Mouse (Mus musculus) neural tube, embryonic 12.5 days (tissue): ENCODE measurements at regions not wholly inside any gene's neighbourhood (a gene's known extent, or its start where the extent isn't known, plus 50 kb on each side); places are given as distances from the start of the nearest gene placed in this dataset.

Experiments
- ATAC-seq: fragments of 200-750 bp; cut with Nextera tagmentation; 2 replicates; pipeline ENCODE4 v1.8.0; 2017; ENCODE audit warnings: low read depth, mild to moderate bottlenecking, moderate TSS enrichment, moderate library complexity; ENCODE audit not compliant: low FRiP score
- H3K27ac ChIP-seq: fragments of 300-500 bp; sonication (generic); 2 replicates; pipeline ENCODE4 v1.5.1; 2016
- H3K27me3 ChIP-seq: fragments of 300-500 bp; sonication (generic); replicated peaks from 2 replicates; pipeline ENCODE4 v1.6.1; 2016; ENCODE audit warnings: mild to moderate bottlenecking
- H3K36me3 ChIP-seq: fragments of 300-500 bp; sonication (generic); 2 replicates; pipeline ENCODE4 v1.6.1; 2016; ENCODE audit warnings: mild to moderate bottlenecking
- H3K4me1 ChIP-seq: fragments of 300-500 bp; sonication (generic); 2 replicates; pipeline ENCODE4 v1.6.1; 2016
- H3K4me2 ChIP-seq: fragments of 300-500 bp; sonication (generic); replicated peaks from 2 replicates; pipeline ENCODE4 v1.6.1; 2016; ENCODE audit warnings: mild to moderate bottlenecking
- H3K4me3 ChIP-seq: fragments of 300-500 bp; sonication (generic); 2 replicates; pipeline ENCODE4 v1.5.1; 2016
- H3K9ac ChIP-seq: fragments of 300-500 bp; sonication (generic); 2 replicates; pipeline ENCODE4 v1.6.1; 2016; ENCODE audit warnings: mild to moderate bottlenecking
- H3K9me3 ChIP-seq: fragments of 300-500 bp; sonication (generic); 2 replicates; pipeline ENCODE4 v1.6.1; 2016; ENCODE audit warnings: mild to moderate bottlenecking
- WGBS: fragments of 180-500 bp; shearing (Covaris S2); methylation state at CpG from one replicate; pipeline ENCODE4 v1.1.7; 2016; 5-methylcytosine and 5-hydroxymethylcytosine counted together

DNA sequence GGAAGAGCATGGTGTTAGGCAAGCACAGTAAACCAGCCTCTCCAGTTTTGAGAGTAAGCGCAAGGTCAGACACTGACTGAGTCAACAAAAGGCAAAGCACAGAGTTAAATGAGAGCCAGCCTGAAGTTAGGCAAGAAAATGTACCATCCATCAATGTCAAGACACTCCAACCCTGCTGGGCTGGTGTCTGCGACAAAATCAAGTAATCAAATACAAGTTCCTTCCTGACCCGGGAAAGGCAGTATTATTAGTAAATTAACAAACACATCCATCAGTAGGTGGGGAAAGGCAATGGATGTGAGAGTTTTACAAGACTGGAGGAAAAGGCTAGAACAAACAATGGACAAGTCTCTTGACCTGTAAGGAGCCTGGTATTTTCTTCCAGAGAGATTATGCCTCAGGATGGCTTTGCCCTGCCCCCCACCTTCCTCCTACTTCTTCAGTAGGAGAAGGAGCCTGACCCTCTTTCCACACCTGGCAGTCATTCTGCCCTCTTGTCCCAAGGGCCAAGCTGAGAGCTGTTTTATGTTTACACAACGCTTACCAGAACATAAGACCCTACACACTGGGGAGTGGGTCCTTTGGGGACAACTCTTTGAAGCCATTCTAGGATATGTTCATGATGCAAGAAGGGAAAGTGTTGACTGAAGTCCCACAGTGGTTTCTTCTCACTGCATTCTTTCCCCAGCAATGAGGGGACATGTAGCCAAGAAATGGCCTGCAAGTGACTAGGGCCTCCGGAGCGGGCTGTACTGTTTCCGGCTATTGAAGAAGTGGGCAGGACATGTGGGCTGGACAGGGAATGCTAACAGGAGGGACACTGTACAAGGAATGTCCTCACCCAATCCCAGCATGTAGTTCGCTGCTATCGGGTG, 461.7 kb upstream of the Gm10131 start:
- no peaks in the 10 kb centered on the region for H3K27me3 ChIP-seq

DNA sequence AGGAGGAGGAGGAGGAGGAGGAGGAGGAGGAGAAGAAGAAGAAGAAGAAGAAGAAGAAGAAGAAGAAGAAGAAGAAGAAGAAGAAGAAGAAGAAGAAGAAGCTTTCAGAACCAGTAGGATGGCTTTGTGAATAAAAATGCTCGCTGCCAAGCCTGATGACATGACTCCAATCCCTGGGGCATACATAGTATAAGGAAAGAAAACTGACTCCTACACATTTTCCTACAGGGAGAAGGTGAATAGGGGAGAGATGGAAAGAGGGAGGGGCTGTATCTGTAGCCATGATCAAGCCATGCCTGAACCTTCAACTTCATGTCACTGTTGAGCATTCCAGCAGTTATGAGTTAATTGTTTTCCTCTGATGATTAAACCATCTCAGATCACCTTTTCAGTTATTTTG, 460.2 kb upstream of the Gm10131 start:
- Histone ChIP-seq H3K4me3 (no peak overlapping the region), H3K4me2 (no peak overlapping the region), H3K27ac (no peak overlapping the region), H3K4me1 (no peaks in the 10 kb centered on the region; the same call in 1 of the 2 replicates), H3K36me3 (no peaks in the 10 kb centered on the region), H3K9ac (no peak overlapping the region), H3K27me3 (no peaks in the 10 kb centered on the region), H3K9me3 (no peaks in the 10 kb centered on the region)
- WGBS: 87% methylated on average over 1 of the region's 1 CpGs
- ATAC-seq: no peak

More for the DNA sequence above, 461.7 kb upstream of the Gm10131 start:
- H3K4me3 ChIP-seq: no peak overlapping the region
- no peak overlapping the region for H3K27ac ChIP-seq
- no peak overlapping the region for H3K4me2 ChIP-seq
- WGBS: 47% methylated on average over 9 of the region's 9 CpGs
- ATAC-seq: no peak
- no peaks in the 10 kb centered on the region for H3K9me3 ChIP-seq
- H3K36me3 ChIP-seq: no peaks in the 10 kb centered on the region
- H3K4me1 ChIP-seq: no peaks in the 10 kb centered on the region; the same call in 1 of the 2 replicates
- no peak overlapping the region for H3K9ac ChIP-seq

- ATAC-seq: no peak
- WGBS: 40% methylated on average over 8 of the region's 8 CpGs
Observed at GRCm38 (mm10) chr8:34562278-34562677, 450.7 kb upstream of the Gm10131 start.

DNA sequence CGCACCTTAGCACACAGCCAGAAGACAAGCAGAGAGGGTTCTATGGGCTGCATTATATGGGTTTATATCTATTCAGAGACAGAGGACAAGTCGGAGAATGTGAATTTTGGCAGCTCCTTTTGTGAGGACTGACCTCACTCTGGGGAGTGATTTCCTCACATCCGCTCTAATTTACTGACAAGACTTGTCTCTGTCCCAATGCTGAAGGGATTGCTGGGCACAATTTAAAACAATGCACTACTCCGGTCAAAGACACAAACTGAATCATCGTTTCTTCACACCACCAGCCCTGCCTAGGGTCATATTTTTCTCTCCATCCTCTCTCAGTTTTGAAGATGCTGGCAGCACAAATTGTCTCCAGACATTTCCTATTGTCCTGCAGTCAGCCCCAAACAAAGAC, 438.2 kb upstream of the Gm10131 start:
- Histone ChIP-seq H3K4me1 (peaks cover 4% of the 10 kb centered on the region; the same call in 1 of the 2 replicates), H3K9me3 (no peaks in the 10 kb centered on the region), H3K9ac (no peak overlapping the region), H3K4me2 (no peak overlapping the region), H3K27ac (no peak overlapping the region), H3K4me3 (no peak overlapping the region), H3K27me3 (no peaks in the 10 kb centered on the region), H3K36me3 (no peaks in the 10 kb centered on the region)
- WGBS: 39% methylated on average over 5 of the region's 5 CpGs
- ATAC-seq: no peak

More at GRCm38 (mm10) chr8:34562278-34562677, 450.7 kb upstream of the Gm10131 start:
- no peaks in the 10 kb centered on the region for H3K27me3 ChIP-seq
- no peaks in the 10 kb centered on the region for H3K36me3 ChIP-seq
- no peak overlapping the region for H3K4me2 ChIP-seq
- no peaks in the 10 kb centered on the region for H3K9me3 ChIP-seq
- H3K4me3 ChIP-seq: no peak overlapping the region
- H3K27ac ChIP-seq: no peak overlapping the region
- 0 out of 2 replicates have a peak, but pooled peaks cover 4% of the 10 kb centered on the region for H3K4me1 ChIP-seq
- H3K9ac ChIP-seq: no peak overlapping the region

DNA sequence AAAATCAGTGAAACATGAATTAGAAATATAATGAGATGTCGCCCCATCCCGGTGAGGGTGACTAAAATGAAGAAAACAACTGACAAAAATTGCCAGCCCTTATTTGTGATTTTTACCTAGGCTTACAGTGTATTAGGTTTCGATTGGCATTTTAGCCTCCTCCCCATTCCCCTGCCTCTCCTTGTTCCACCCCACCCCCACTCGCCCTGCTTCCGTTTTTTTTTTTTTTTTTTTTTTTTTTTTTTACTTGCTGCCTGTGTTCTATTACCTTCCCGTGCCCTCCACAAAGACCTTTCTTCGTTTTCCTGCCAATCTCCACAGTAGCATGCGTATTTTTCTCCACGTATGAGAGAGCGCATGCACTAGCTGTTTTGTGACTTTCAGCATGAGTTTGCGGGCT, 435.3 kb upstream of the Gm10131 start:
- no peak overlapping the region for H3K9ac ChIP-seq
- H3K4me2 ChIP-seq: peak overlapping the region; percentile 22; the same call in 1 of the 2 replicates
- H3K4me1 ChIP-seq: peaks cover 4% of the 10 kb centered on the region; the same call in 1 of the 2 replicates
- no peak for ATAC-seq
- no peaks in the 10 kb centered on the region for H3K9me3 ChIP-seq
- WGBS: 23% methylated on average over 11 of the region's 11 CpGs
- no peak overlapping the region for H3K4me3 ChIP-seq
- H3K36me3 ChIP-seq: no peaks in the 10 kb centered on the region
- no peak overlapping the region for H3K27ac ChIP-seq
- no peaks in the 10 kb centered on the region for H3K27me3 ChIP-seq

GRCm38 (mm10) chr8:34542361-34543038, 431.0 kb upstream of the Gm10131 start:
- Histone ChIP-seq H3K27me3 (no peaks in the 10 kb centered on the region), H3K27ac (no peak overlapping the region), H3K9ac (no peak overlapping the region), H3K4me3 (no peak overlapping the region), H3K4me1 (0 out of 2 replicates have a peak, but pooled peaks cover 4% of the 10 kb centered on the region), H3K36me3 (no peaks in the 10 kb centered on the region), H3K9me3 (no peaks in the 10 kb centered on the region), H3K4me2 (no peak overlapping the region)
- 87% methylated on average over 3 of the region's 3 CpGs for WGBS
- no peak for ATAC-seq

DNA sequence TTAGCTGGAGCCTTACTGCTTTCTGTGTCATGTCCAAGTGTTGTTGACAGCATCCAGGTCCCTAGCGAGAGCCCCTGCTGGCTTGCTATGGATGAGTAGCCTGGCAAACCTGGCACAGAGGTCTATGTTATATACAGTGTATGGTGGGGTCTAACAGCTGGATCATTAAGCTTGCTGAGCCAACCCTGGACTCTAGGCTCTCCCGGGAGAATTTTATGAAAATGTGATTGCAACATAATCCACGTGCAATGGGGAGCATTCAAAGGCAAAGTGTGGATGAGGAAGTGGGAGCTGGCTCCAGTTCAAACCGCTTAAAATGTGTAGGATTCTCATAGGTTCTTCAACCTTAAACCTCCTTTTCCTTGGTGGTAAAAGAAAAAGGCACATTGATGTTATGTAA, 427.7 kb upstream of the Gm10131 start:
- no peak overlapping the region for H3K27ac ChIP-seq
- ATAC-seq: no peak
- WGBS: 78% methylated on average over 4 of the region's 4 CpGs
- H3K9me3 ChIP-seq: no peaks in the 10 kb centered on the region
- H3K4me2 ChIP-seq: no peak overlapping the region
- H3K4me3 ChIP-seq: no peak overlapping the region
- H3K9ac ChIP-seq: no peak overlapping the region
- H3K36me3 ChIP-seq: no peaks in the 10 kb centered on the region
- no peaks in the 10 kb centered on the region for H3K27me3 ChIP-seq
- H3K4me1 ChIP-seq: no peaks in the 10 kb centered on the region

DNA sequence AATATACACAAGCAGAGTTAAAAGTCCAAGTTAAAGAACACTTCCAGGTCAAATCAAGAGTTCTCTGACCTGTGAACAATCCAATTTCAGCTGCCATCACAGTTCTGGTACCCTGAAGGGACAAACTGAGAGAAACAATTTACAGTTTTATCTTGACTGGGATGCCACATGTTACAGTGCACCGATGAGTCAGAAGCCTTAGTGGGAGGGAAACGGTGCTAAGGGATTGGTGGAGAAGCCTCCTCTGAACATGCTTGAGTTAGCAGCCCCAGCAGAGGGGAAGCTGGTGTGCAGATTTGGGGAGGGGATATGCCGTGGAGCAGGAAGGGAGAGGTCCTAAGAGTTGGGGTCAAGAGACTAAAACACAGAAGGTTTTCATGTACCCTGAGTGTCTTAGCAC, 423.9 kb upstream of the Gm10131 start:
- H3K36me3 ChIP-seq: no peaks in the 10 kb centered on the region
- H3K4me1 ChIP-seq: no peaks in the 10 kb centered on the region
- H3K9me3 ChIP-seq: no peaks in the 10 kb centered on the region
- no peaks in the 10 kb centered on the region for H3K27me3 ChIP-seq
- no peak overlapping the region for H3K4me3 ChIP-seq
- H3K9ac ChIP-seq: no peak overlapping the region
- no peak for ATAC-seq
- WGBS: 80% methylated on average over 3 of the region's 3 CpGs
- no peak overlapping the region for H3K27ac ChIP-seq
- H3K4me2 ChIP-seq: no peak overlapping the region

DNA sequence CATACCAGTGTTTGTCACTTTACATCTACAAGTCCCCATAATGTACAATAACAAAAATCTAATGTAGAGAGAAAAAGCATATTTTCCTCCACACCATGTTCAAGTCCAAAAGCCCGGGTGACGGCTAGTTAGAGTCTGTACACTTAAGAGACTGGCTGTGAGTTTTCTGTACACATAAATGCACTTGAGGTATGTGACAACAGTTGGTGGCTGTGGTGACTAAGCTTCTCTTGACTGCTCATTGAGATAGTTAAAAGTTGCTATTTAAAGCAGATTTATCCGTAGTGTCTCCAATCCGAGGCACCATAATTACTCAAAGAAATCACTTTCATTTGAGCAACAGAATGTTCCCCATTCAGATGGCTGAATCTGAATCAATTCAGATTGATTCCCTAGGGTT, 421.9 kb upstream of the Gm10131 start:
- no peaks in the 10 kb centered on the region for H3K9me3 ChIP-seq
- H3K27me3 ChIP-seq: no peaks in the 10 kb centered on the region
- H3K36me3 ChIP-seq: no peaks in the 10 kb centered on the region
- no peak overlapping the region for H3K4me3 ChIP-seq
- ATAC-seq: no peak
- H3K4me1 ChIP-seq: no peaks in the 10 kb centered on the region
- no peak overlapping the region for H3K27ac ChIP-seq
- WGBS: 89% methylated on average over 4 of the region's 4 CpGs
- H3K4me2 ChIP-seq: no peak overlapping the region
- no peak overlapping the region for H3K9ac ChIP-seq

- Histone ChIP-seq H3K27ac (no peak overlapping the region), H3K27me3 (no peaks in the 10 kb centered on the region), H3K9ac (no peak overlapping the region), H3K4me3 (no peak overlapping the region), H3K4me1 (no peaks in the 10 kb centered on the region), H3K4me2 (no peak overlapping the region), H3K36me3 (no peaks in the 10 kb centered on the region), H3K9me3 (no peaks in the 10 kb centered on the region)
- WGBS: 83% methylated on average over 11 of the region's 11 CpGs
- no peak for ATAC-seq
Observed at GRCm38 (mm10) chr8:34530896-34531679, 419.6 kb upstream of the Gm10131 start.

DNA sequence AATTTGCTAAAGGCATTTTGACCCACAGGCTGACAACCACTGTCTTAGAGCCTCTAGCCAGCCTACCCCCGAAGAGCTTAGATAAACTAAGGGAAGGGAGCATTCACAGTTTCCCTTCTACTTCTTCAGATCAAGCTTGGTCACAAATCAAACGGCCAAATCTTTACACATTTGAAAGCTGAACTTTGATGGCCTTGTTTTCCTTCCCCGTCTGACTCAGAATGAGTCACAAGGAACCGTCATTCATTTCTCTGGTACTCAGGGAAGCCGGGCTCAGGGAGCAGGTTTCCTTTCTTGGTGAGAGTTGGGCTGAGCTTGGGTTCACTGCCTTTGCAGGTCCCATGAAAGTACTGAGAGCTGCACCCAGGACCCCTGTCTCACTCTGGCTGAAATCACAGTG, 418.5 kb upstream of the Gm10131 start:
- H3K4me3 ChIP-seq: no peak overlapping the region
- H3K4me1 ChIP-seq: no peaks in the 10 kb centered on the region
- no peaks in the 10 kb centered on the region for H3K27me3 ChIP-seq
- H3K27ac ChIP-seq: no peak overlapping the region
- H3K36me3 ChIP-seq: no peaks in the 10 kb centered on the region
- no peak overlapping the region for H3K4me2 ChIP-seq
- no peaks in the 10 kb centered on the region for H3K9me3 ChIP-seq
- 80% methylated on average over 5 of the region's 5 CpGs for WGBS
- H3K9ac ChIP-seq: no peak overlapping the region
- ATAC-seq: no peak

DNA sequence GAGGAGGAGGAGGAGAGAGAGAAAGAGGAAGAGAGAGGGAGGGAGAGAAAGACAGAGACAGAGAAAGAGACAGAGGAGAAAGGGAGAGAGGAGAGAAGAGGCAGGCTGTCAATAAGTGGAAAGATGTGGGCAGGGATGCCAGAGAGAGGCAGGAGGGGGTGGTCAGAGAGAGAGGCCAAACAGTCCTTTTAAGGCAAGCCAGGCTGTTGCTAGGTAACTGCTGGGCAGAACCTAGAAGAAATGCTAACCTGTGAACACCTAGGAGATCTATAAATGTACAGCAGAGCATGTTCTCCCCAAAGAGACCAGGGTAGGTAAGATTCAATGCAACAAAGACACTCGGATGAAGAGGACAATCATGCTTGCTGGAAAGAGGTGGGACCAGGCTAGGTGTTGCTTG, 417.9 kb upstream of the Gm10131 start:
- Histone ChIP-seq H3K27ac (no peak overlapping the region), H3K9me3 (no peaks in the 10 kb centered on the region), H3K4me3 (no peak overlapping the region), H3K4me1 (no peaks in the 10 kb centered on the region), H3K9ac (no peak overlapping the region), H3K4me2 (no peak overlapping the region), H3K27me3 (no peaks in the 10 kb centered on the region), H3K36me3 (no peaks in the 10 kb centered on the region)
- WGBS: 79% methylated on average over 1 of the region's 1 CpGs
- no peak for ATAC-seq
